Mouse (Mus musculus) cerebellum, adult 11 months (tissue): ENCODE measurements around the gene Il1rl1.

Source experiments
- DNase-seq: peaks from one replicate; pipeline ENCODE4 v3.0.0; 2022

The Il1rl1 gene

DNA sequence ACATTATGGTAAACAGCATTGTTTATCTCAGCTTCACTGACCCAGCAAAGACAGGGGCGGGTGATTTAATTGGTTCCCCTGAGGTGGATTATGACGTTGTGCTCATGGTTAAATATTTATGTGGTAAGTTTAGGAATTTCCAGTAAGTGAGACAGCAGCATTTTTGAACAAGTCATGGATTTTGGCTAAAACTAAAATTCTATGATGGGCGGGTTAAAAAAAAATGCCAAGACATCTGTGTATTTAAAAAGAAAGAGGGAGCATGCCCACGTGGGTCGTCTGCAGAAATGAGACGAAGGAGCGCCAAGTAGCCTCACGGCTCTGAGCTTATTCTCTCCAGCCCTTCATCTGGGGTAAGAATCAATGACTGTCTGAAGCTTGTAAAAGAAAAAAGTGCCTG, 10.1 kb downstream of the Il1rl1 start:
- no peak for DNase-seq

DNA sequence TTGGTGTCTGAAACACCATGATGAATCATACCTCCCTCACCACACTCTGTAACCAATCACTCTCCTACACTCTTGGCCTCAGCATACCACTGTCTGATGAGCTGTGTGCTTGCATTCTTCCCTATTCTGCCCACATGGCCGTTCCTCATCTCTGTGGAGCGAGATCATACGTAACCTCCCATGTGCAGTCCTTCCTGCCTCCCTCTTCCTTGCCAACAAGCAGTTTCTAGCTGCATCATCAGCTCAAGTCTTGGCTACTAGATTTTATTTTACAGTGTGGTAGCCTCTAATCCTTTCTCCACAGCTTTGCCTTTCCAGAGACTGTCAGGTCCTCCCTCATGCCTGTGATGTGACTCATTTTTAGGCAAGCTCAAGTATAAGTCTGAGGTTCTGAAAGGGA, 15.4 kb downstream of the Il1rl1 start:
- DNase-seq, result no peak

DNA sequence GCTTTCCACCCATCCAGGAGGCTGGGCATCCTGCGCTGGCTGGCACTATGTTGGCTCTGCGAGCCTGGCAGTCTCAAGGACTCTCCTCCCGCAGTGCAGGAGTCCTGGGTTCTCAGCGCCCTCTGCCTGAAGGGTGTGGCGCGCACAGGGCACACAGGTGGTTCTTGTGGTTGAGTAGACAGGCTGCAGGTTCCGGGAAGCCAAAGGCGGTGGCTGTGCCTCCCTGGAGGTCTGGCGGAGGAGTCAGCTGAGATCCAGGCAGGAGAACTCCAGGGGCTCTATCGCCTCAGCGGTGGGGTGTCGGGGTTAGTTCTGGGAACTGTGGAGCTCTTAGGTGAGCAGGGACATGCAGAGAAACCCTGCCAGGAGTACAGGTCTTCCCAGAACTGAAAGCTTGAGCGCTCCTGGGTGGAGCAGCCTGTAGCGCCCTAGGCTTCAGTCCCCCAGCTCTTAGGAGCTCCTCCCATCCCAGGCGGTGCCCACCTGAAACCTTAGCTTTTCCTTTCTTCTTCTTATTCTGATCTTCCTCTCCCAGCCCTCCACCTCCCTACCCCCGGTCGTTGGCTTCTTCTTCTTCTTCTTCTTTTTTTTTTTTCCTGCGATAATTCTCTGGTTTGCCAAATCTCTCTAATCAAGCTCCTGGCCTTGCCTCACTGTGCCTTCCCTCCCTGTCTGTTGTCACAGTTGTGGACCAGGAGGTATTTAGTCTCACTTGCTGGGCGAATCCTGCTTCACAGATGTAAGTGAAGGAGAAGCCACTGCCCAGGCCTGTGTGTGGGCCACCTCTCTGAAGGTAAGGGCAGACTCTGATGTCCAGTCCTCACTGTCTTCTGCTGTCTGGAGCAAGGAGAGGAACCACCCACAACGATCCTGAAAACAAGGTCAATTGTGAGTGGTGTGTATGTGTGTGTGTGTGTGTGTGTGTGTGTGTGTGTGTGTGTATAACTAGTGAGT, 36.4 kb downstream of the Il1rl1 start, which contains the start of gene Il18r1:
TSS of gene Il18r1 (plus strand) at position 76 of the 954 bp plus-strand sequence.
- DNase-seq, result no peak

DNA sequence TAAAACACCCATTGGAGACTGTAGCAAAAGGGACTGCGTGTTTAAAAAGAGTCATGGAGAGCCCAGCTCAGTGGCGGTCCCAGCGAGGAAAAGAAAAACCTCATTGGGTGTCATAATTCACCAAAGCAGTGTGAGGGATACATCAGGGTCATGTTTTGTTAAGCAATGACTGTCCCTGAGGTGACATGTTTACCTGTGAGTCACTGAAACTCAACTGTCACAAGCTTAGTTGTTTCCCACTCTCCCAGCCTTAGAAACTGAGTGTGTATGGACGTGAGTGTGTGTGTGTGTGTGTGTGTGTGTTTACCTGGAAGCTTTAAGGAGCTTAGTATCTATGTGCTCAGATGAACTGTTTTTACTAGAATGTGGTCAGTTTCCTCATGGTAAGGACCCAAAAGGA, 37.9 kb downstream of the Il1rl1 start:
- no peak for DNase-seq

DNA sequence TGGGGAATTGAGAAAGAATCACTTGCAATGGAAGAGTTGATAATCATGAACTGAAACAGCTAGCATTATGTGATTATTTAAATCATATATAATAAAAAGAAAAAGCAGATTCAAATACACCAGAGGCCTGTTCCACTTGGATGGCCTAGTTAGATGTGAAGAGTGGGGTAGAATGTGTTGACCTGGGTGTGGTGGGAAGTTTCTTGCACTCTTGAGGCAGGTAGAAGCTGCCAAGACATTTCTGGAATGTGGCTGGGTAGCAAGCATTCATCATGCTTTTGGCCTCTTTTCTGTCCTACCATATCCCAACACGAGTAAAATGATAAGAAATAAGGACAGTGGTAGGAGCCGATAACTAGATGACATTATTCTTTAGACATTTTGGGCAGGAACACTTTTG, 39.4 kb downstream of the Il1rl1 start:
- no peak for DNase-seq

DNA sequence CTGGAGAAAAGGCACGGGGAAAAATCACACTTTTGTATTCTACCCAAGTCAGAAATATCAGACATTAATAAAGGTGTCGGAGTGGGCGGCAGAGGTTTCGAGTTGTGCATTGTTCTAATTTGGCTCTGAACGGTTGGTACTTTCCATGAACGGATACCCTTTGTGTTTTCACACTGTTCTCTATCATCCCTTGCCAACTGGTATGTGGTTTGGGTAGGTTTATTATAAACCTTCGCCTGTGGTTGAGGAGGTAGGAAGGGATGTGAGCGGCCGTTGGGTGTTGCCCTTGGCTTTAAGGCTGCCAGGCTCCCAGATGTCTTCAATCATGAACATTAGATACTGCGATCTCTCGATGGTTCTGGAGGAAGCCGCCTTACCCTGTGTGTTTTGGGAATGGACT, 40.5 kb downstream of the Il1rl1 start:
- DNase-seq, result no peak

DNA sequence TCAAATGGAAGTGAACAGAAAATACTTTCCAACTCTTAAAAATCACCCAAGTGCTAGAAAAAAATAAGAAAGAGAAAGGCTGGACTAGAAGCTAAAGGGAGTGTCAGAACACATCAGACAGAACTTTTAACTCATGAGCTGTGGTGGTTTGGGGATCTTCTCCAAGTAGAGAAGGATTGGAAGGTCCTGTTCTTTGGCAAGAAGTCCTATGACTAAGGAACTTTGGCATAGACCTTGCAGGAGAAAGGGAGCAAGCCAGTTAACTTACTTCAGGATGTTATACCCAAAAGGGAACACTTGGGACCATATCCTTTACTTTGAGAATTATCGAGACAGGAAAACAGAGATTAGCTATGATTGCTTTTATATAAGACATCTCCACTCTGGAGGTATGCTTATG, 43.0 kb downstream of the Il1rl1 start:
- no peak for DNase-seq

DNA sequence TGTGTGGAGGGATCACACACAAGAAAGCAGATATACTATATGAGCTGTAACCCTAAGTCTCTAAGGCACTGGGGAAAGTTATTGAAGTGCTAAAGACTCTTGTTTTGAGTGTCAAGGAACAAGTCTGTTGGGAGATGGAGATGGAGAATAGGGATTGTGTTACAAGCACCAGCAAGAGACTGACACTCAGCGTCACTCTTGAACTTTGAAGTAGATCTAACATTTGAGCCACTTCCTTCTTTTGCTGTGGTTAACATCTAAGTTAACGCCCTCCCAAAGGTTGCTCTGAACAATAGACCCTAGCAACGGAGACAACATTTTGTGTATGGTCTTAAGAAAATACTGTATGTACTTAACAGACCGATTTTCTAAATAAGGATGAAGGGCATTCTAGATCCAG, 44.3 kb downstream of the Il1rl1 start:
- no peak for DNase-seq

DNA sequence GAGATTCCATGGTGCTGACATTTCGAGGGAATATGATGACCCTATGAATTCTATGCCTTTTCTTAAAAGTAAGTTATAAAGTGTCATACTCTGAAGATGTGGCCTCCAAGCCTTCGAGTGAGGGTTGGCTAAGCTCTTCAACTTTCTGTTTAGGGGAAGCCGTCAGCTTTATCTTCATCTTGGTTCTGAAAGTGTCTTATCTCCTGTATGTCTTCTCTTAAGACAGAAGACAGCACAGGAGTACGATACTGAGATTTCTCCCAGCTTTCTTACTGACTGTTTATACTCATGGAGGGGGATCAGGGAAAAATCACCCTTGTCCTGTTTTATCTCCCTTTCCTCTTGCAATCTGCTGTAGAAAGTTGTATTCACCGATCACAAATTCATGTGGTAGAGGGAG, 45.0 kb downstream of the Il1rl1 start:
- DNase-seq, result no peak

DNA sequence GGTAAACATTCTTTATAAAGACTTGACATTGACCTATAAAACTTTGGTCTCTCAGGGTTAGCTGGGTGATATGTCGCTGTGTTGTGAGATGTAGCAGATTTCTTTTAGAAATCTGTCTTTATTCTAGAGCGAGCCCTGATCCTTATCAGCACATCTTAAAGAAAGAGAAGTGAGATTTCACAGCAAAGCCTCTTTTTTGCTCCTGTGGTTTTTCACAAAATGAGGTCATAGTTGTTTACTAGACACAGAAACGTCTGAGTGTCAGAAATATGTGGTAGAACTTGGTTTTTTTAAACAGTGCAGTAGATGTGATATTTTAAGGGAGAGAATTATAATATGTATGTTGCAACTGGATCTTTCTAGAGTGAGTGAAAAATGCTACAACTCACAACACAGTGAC, 46.3 kb downstream of the Il1rl1 start:
- DNase-seq, result no peak

DNA sequence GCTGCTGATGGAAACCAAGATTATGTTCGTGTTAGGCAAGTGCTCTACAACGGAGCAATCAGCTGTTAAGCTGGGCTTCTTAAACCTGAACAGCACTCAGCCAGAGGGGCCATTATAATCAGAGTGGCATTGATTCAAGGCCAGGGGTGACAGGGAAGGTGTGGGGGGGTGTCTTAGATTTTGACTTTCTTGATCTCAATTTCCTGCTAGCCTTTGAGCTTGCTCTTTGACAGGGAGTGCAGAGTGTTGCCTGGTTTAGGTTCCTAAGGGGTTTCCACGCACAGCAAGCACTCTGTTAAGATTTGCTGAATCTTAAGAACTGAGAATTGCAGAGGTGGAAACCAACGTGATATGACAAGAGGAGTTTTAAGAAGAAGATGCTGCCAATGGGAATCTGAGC, 47.4 kb downstream of the Il1rl1 start:
- DNase-seq, result no peak

DNA sequence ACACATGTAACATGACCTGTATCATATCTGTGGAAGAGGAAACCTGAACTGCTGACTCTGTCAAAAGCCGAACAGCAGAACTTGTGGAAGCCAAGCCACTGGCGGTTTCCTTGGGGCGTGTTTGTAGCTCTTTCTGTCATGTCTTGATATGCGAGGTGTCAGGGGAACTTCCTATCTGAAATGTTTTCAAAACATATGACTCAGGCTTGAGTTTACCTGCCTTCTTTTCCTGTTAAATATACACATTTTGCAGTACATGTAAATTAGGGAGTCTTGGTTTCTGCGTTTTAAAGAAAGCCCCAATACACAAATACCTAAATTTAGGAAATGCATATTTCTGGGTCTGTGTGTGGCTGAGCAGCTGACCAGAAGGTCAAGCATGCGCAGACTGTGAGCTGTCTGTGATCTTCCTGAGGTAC, 50.1 kb downstream of the Il1rl1 start:
- no peak for DNase-seq

DNA sequence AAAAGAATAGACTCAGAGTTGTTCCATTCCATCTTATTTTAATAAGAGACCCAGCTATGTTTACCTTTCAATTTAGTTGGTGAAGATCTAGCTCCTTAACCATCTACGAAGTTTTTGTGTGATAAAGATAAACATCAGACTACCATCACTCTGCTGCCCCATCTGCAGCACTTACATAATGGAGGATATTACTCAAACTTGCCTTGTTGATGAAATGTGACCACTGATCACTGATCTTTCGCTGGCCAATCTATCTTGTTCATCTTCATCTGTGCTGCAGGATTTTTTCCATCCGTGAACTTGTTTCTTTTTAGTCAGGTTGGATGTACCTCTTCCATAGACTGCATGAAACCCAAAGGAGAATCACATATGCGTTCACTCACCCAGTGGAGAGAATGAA, 65.2 kb downstream of the Il1rl1 start:
- no peak for DNase-seq

DNA sequence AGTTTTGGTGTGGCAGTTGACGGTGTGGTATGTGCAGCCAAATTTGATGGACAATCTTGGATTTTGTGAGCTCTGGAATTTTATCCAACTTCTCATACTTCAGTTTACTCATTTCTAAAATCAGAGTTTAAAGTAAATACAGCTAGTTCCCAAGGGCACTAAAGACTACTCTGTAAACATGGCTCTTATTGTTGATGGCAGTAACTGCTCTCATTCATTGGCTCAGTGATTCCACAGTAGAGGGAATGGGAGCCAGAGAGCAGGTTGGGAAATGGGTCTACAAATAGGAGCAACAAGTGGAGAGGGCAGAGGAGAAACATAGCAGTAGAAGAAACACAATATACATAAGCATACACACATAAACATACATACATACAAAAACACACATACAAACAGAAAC, 70.3 kb downstream of the Il1rl1 start:
- DNase-seq, result no peak

DNA sequence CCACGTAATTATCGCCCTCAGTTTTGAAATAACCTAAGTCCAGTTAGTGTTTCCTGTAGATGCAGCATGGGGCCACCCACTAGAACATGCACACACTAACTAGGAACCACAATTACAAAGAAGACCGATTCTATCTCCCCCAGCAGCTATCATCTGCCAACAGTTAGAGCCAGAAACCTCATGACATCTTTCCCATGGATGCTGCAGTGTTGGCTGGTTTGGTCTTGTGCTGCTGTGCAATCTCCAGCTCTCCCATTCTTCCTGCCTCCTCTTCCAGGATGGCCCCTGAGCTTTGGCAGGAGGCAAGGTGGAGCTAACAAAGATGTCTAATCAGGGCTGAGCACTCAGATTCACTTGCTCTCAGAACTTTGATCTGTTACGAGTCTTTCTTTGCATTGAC, 71.8 kb downstream of the Il1rl1 start:
- DNase-seq, result no peak

DNA sequence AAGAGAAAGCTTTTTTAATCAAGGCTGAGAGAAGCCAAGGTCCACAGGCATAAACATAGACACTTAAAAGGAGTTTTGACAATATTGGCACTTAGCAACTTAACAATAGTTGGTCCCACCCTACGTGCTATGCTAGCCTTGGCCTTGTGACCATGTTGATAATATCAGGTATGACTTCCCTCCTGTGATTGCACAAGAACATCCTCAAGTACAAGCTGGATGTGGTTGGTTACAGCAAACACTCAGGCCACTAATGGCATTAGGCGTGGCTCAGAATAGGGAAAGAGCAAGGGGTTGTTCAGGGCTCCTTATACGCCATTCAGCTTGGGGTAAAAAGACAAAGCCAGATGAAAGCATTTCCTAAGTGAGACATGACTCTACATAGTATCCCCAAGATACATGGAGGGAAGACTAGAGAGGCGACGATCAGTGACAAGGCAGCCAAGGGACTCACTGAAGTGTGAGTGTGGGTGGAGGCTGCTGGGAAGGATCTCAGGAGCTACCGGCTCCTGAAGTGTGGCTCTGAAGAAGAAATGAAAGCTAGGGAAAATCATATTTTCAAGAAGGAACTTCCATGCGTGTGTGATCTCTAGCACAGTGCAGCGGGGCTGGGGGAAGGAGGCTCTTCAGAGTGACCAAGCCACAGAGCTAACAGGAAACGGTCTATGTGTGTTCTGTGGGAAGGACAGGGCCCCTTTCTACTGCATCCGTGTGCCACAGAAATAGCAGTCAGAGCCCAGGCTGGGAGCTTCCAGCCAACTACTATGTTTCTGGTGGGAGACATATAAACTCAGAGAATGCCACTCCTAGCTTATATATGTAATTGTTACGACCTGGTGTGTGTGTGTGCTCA, 72.4 kb downstream of the Il1rl1 start:
- no peak for DNase-seq

DNA sequence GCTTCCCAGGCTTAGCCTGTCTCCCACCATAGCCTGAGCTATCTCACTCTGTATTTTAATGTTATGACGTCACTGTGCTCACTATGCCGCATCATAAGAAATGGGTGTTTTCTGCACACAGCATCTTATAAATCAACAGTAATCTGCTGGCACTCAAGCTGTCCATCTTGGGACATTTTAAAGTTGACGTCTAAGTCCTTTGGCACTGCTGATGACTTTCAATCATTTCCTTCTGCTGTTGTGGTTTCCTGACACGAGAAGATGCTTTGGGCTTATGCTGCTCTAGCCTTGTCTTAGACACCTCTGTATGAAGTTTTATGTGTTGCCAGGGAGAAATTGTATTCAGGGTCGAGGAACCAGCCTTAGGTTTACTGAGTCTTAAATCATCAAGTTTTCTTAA, 75.2 kb downstream of the Il1rl1 start:
- no peak for DNase-seq
